Mouse (Mus musculus) ES-E14 (cell line): ENCODE data around the gene Invs. TPM values are rescaled to one million over a fixed set of nuclear protein-coding genes. Genes with fewer than 3 reads are reported as not detected.
"Not testable (repeated sequence)": the region's sequence is repeated elsewhere in the genome, so short reads cannot be mapped to it uniquely, and the experiment has no call there.

Experiments
- DNase-seq: peaks from one replicate; pipeline ENCODE4 v3.0.0-alpha.2; 2013; ENCODE audit warnings: low read depth, low spot score
- H3K27ac ChIP-seq: 2 replicates; pipeline ENCODE4 v1.5.1; 2012; ENCODE audit warnings: low read depth, mild to moderate bottlenecking, low read length, moderate library complexity, mixed read lengths; ENCODE audit not compliant: poor library complexity, insufficient read depth, severe bottlenecking
- H3K36me3 ChIP-seq: 2 replicates; pipeline ENCODE4 v1.6.1; 2012; ENCODE audit warnings: mild to moderate bottlenecking, low read length, moderate library complexity, mixed read lengths; ENCODE audit not compliant: control insufficient read depth, poor library complexity, insufficient read depth, severe bottlenecking
- H3K4me1 ChIP-seq, 2 experiments: fragments of 150-350 bp in 1 of 2; sonication (generic) in 1 of 2; 2 replicates each; pipeline ENCODE4 v1.6.1; 2012; ENCODE audit warnings: low read length in 2 of 2, mild to moderate bottlenecking in 1 of 2, mixed read lengths in 1 of 2; ENCODE audit not compliant: control insufficient read depth in 2 of 2, insufficient read depth in 2 of 2, poor library complexity in 1 of 2
- H3K4me3 ChIP-seq, 2 experiments: fragments of 150-350 bp in 1 of 2; sonication (generic) in 1 of 2; 2 replicates each; pipeline ENCODE4 v1.5.1; 2012; ENCODE audit warnings: low read length in 2 of 2, low read depth in 1 of 2, mild to moderate bottlenecking in 1 of 2, mixed read lengths in 1 of 2; ENCODE audit not compliant: insufficient read depth in 1 of 2, poor library complexity in 1 of 2, severe bottlenecking in 1 of 2
- H3K9ac ChIP-seq: 2 replicates; pipeline ENCODE4 v1.6.1; 2012; ENCODE audit warnings: low read depth, mild to moderate bottlenecking, low read length, mixed read lengths; ENCODE audit not compliant: poor library complexity, insufficient read depth, severe bottlenecking
- H3K9me3 ChIP-seq: fragments of 150-350 bp; sonication (generic); 2 replicates; pipeline ENCODE4 v1.6.1; 2012; ENCODE audit warnings: low read depth, mild to moderate bottlenecking, low read length; ENCODE audit not compliant: control insufficient read depth, insufficient read depth
- CHD2 ChIP-seq: IDR thresholded peaks from 2 replicates; pipeline ENCODE4 v1.6.1; 2014; ENCODE audit warnings: mild to moderate bottlenecking, low read depth, low read length, inconsistent platforms
- HCFC1 ChIP-seq: IDR thresholded peaks from 2 replicates; pipeline ENCODE4 v1.6.1; 2012; ENCODE audit warnings: low read length, inconsistent platforms, borderline replicate concordance; ENCODE audit not compliant: insufficient read depth
- MAFK ChIP-seq: IDR thresholded peaks from 2 replicates; pipeline ENCODE4 v1.6.1; 2014; ENCODE audit warnings: mild to moderate bottlenecking, low read depth, low read length, inconsistent platforms; ENCODE audit not compliant: insufficient read depth
- ZC3H11A ChIP-seq: IDR thresholded peaks from 2 replicates; pipeline ENCODE4 v1.6.1; 2012; ENCODE audit warnings: low read depth, mild to moderate bottlenecking, inconsistent platforms, low read length, borderline replicate concordance
- ZNF384 ChIP-seq: IDR thresholded peaks from 2 replicates; pipeline ENCODE4 v1.6.1; 2012; ENCODE audit warnings: low read depth, low read length, inconsistent platforms
- in situ Hi-C, 2 experiments: fragments of 600-800 bp; cut with MboI; formaldehyde crosslinking; loops; one replicate each; pipeline ENCODE4 v1.15.1; 2025; ENCODE audit warnings: low sequenced_read_pairs in 2 of 2, inconsistent platforms in 1 of 2; ENCODE audit not compliant: unreplicated experiment in 2 of 2
- total RNA-seq: library from RNA; depleted of rRNA; stranded (reverse); fragments of 300-350 nt; gene quantifications from 2 replicates; pipeline ENCODE4 v1.2.3, GENCODE M21; 2012

Gene Invs
- total RNA-seq, 1 experiment = 3.6 TPM

DNA sequence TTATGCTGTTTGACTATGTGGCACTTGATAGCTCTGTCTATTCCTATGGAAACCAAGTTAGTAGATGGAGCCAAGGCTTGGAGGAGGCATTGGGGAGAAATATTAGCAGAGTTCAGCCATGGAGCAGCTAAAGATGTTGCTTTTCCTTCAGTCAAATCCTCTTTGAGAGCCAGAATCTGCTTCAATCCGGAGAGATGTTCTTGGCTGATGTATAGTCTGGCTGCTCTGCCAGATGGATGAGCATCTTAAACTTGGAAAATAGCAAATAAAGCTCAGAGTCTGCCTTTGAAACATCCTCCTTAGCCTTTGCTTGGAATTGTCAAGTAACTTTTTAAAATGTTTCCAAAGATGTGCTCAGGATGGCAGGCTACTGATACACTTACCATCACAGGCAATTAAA lies 91.5 kb downstream of the Invs start:
- no peak for DNase-seq
- Histone ChIP-seq H3K4me3 (no peak overlapping the region), H3K36me3 (no peaks in the 10 kb centered on the region), H3K9ac (no peak overlapping the region), H3K27ac (no peak overlapping the region), H3K9me3 (no peaks in the 10 kb centered on the region), H3K4me1 (no peaks in the 10 kb centered on the region)
- in situ Hi-C loops = no loop called here
- TF ChIP-seq HCFC1 (no peak), CHD2 (no peak), ZNF384 (no peak), MAFK (no peak), ZC3H11A (no peak)

DNA sequence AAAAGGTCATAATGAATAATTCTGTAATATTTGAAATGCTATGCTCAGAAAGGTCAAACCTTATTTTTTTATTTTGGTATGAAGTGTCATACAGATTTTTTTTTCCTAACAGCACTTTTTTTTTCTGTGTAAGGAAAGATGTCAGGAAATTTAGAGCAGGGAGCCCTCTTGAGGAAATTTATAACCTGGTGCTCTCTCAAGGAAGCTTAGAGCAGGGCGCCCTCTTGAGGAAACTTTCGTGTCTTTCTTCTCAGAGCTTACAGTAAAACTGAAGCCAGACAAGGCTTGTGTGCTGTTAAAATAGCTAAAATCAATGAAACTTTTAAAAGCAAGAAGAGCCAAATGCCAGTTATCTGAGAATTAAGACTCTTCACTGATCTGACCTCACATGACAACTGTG lies 101.4 kb downstream of the Invs start:
- TF ChIP-seq ZNF384 (no peak), HCFC1 (no peak), MAFK (no peak), CHD2 (no peak), ZC3H11A (no peak)
- Histone ChIP-seq H3K4me3 (no peak overlapping the region), H3K9me3 (no peaks in the 10 kb centered on the region), H3K36me3 (no peaks in the 10 kb centered on the region), H3K4me1 (no peaks in the 10 kb centered on the region), H3K27ac (no peak overlapping the region), H3K9ac (no peak overlapping the region)
- DNase-seq = no peak
- in situ Hi-C loops = no loop called here

DNA sequence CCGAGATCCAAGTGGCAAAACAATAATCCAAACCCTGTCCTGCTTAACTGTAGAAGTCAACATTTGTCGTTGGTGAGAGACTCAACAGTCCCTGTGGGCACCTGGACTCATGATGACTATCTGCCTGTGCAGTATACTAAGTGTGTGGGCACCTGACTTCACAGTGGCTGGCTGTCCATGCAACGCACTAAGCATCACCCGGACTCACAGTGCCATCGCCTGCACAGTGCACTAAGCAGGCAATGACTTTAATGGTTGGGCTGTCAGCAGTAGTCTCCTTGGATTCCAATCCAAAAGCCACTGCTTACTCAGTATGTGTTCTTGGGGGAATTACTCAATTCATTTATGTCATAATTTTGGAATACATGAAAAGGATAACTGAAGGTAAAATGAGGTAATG lies 102.9 kb downstream of the Invs start:
- Histone ChIP-seq H3K27ac (no peak overlapping the region), H3K36me3 (no peaks in the 10 kb centered on the region), H3K9me3 (no peaks in the 10 kb centered on the region), H3K9ac (no peak overlapping the region), H3K4me3 (no peak overlapping the region), H3K4me1 (no peaks in the 10 kb centered on the region)
- in situ Hi-C loops = no loop called here
- TF ChIP-seq ZC3H11A (no peak), ZNF384 (no peak), MAFK (no peak), CHD2 (no peak), HCFC1 (no peak)
- no peak for DNase-seq

GRCm38 (mm10) chr4:48396949-48397348 lies 117.4 kb downstream of the Invs start:
- H3K4me3 ChIP-seq = no peak overlapping the region
- H3K4me1 ChIP-seq = no peaks in the 10 kb centered on the region
- TF ChIP-seq ZNF384 = no peak
- H3K9me3 ChIP-seq = no peaks in the 10 kb centered on the region
- no peak for DNase-seq
- no peak overlapping the region for H3K27ac ChIP-seq
- no peaks in the 10 kb centered on the region; the same call in 1 of the 2 replicates for H3K36me3 ChIP-seq
- H3K9ac ChIP-seq = no peak overlapping the region
- in situ Hi-C loops = no loop called here

DNA sequence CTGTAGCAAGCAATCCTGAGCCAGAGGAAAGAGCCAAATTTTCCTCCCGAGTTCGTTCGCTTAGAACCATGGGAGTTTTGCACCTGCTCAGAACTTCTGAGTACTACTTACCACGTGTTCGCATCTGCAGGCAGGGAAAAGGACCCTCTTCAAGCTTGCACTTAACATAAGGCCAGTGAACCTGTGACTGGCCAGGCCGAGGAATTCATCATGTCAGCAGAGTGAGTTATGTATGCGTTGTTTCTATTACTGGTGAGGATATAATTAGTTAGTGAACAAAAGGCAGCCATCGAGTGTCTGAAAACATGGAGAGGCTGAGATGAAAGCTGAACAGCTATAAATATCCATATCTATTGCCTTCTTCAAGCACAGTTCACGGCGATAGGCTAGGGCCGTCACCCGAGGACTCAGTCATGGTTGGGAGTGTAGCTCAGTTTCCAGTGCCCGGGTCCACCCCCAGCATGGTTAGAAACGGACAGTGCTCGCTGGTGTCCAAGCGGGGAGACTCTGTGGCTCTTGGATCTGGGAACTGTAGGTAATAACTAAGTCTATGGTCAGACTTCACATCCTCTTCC lies 123.6 kb downstream of the Invs start:
- no peak for TF ChIP-seq CHD2
- H3K27ac ChIP-seq = no peak overlapping the region
- H3K4me1 ChIP-seq = no peaks in the 10 kb centered on the region; a peak in 1 of 4 replicates
- DNase-seq = no peak
- H3K4me3 ChIP-seq = no peak overlapping the region
- no peak overlapping the region for H3K9ac ChIP-seq
- no peaks in the 10 kb centered on the region for H3K36me3 ChIP-seq
- H3K9me3 ChIP-seq = no peaks in the 10 kb centered on the region
- in situ Hi-C loops = loop anchor here in 1 of 2 experiments (10.0 kb wide), 1 partner anchor 988 kb away; no protein-coding TSS in a partner anchor

- H3K4me3 ChIP-seq, DNase-seq, H3K36me3 ChIP-seq, H3K9me3 ChIP-seq, H3K27ac ChIP-seq, H3K4me1 ChIP-seq, H3K9ac ChIP-seq: not testable (repeated sequence)
- in situ Hi-C loops = loop anchor here in 1 of 2 experiments (10.0 kb wide), 1 partner anchor 991 kb away; no protein-coding TSS in a partner anchor
Observed at GRCm38 (mm10) chr4:48405724-48406491, 126.3 kb downstream of the Invs start.
